Mouse (Mus musculus) R1 (cell line): Measurements from ENCODE around the gene Gm8857.
"Not testable (repeated sequence)": the region's sequence is repeated elsewhere in the genome, so short reads cannot be mapped to it uniquely, and the experiment has no call there.

Source experiments
- DNase-seq: peaks from one replicate; pipeline ENCODE4 v3.0.0-alpha.2; 2018; ENCODE audit warnings: low read depth, low spot score

The Gm8857 gene

GRCm38 (mm10) chr5:10947505-10947904 lies at the start of gene Gm8857, which contains the start of gene Gm8871:
Gm8857 (plus strand) TSS chr5:10947807.
Gm8871 (plus strand) TSS chr5:10947805.
- not testable (repeated sequence) for DNase-seq

- DNase-seq: not testable (repeated sequence)
These were observed 5.9 kb downstream of the Gm8857 start for GRCm38 (mm10) chr5:10953512-10953911.

DNA sequence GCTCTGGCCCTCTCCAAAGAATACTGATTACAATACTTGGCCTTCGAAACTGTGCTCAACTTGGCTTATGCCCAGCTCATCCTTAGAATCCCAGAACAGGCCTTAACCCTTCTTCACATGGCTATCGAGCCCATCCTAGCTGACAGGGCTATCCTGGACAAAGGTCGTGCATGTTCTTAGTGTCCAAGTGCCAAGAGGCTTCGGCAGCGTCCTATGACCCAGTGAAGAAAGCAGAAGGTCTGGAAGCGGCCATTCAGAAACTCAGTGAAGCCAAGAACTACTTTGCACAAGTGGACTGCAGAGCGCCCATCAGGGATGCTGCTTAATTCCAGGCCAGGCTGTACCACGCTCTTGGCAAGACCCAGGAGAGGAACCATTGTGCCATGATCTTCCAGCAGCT lies 10.4 kb downstream of the Gm8857 start:
- DNase-seq: not testable (repeated sequence)
